Mouse (Mus musculus) ES-E14 (cell line): ENCODE data around the gene Fpr-rs6.

Source experiments
- HCFC1 ChIP-seq: IDR thresholded peaks from 2 replicates; pipeline ENCODE4 v1.6.1; 2012; ENCODE audit warnings: low read length, inconsistent platforms, borderline replicate concordance; ENCODE audit not compliant: insufficient read depth
- MAFK ChIP-seq: IDR thresholded peaks from 2 replicates; pipeline ENCODE4 v1.6.1; 2014; ENCODE audit warnings: mild to moderate bottlenecking, low read depth, low read length, inconsistent platforms; ENCODE audit not compliant: insufficient read depth

- TF ChIP-seq MAFK = no peak
- no peak for TF ChIP-seq HCFC1
These were observed at the start of gene Fpr-rs6 for GRCm38 (mm10) chr17:20182997-20183396.
